Mouse (Mus musculus) T-helper 2 cell (primary cell): ENCODE data around the gene Gtf2e1.

Experiments
- in situ Hi-C: fragments of 300-600 bp; cut with MboI, MseI; formaldehyde crosslinking; loops from one replicate; pipeline ENCODE4 v1.15.1; 2025; ENCODE audit warnings: high pct_unique_total_duplicates

Gtf2e1 gene

DNA sequence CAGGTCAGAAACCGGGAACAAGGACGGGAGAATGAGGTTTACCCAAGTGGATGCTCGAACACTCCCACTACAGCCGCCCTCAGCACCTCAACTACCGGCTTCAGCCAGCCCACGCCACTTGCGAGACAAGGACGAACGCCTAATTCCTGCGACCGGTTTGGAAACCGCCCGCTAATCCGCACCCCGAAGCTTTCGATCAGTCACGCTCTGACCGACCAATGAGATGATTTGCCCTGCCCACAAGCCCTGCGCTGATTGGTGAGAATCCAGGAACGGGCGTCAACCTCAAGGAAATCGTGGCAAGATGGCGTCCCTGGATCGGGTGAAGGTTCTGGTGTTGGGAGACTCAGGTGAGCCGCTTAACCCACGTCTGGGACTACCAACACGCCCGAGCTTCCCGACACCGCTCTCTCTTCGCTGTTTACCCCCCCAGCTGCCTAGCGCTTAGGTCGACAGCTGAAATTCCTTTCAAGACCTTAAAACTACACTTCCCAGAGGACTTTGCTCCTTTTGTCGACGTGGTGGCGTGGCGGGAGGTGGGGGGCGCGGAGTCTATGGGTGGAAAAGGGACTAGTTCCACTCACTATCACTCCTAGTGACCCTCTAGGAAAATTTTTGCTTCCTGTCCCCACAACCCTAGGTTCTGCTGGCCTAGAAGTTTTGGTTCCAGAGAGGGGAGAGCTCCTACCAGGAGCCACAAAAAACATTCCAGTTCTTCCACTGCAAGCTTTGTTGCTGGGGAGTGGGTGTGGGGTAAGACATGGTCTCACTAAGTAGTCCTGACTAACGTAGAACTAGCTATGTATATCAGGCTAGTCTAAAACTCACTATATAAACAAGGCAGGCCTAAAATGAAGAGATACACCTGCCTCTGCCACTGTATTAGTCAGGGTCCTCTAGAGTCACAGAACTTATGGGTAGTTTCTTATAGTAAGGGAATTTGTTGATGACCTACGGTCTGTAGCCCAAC lies at the start of gene Gtf2e1, which contains the start of gene Rabl3:
Gene Gtf2e1, minus strand, starts transcription at position 179 of the 970 bp plus-strand sequence.
Gene Rabl3, plus strand, starts transcription at position 275 of the 970 bp plus-strand sequence.
- in situ Hi-C loops: loop anchor here (10.0 to 25.0 kb wide), 2 partner anchors 115 to 1453 kb away; partner anchors contain the start of gene Ndufb4

DNA sequence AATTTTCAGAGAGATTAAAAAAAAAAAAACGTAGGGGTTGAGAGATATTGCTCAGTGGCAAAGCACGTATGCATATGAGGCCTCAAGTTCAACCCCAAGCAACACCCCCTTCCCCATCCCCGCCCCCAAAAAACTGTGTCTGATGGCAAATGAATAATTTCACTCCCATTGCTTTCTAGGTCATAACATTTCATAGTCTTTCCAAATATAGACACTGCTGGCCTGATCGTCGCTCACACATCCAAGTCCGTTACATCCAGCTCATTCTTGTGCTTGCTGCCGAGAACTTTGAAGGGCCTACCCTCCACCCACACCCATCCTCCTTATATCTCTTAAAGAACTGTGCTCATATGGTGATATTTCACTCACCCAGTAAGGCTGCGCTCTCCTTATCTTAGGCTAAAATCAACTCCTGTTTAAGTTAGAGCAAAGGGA lies 45.6 kb upstream of the Gtf2e1 start:
- in situ Hi-C loops: loop anchor here (10.0 kb wide), 1 partner anchor 640 kb away; no protein-coding TSS in a partner anchor

DNA sequence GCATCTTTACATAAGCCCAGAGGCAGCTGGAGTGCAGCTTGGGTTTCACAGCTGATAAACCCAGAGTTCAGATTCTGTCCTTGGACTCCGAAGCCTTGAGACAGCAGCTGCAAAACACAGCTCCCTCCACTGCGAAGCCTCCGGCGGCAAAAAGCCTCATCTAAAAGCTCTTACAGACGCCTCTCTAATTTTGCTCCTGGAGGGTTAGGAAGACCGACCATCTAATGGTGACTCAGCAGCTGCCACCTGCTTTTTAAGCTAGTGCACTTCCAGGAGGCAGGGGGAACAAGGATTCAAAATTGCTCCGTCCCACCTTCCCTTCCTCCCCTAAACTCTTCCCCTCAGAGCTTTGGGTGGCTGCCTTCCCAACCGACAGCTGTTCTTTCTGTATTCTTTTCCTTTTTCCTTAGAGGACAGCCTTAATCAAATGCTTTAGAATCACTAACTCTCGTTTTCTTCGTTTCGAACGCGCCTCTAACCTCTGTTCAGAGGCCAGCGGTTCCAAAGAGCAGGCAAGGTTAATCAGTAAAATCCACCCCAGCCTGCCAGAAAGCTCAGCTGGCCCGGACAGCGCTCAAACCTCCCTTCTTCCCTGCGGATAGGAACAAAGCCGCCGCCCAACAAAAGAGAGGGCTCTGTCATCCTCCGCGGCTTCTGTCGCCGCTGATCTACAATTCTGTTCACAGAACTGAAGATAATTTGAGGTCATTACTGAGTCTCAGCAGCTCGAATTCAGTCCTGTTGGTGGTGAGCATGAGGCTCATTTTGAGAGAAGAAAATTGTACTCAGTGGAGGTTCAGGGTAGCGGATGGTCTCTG lies 44.8 kb upstream of the Gtf2e1 start:
- in situ Hi-C loops: loop anchor here (10.0 kb wide), 1 partner anchor 640 kb away; no protein-coding TSS in a partner anchor

DNA sequence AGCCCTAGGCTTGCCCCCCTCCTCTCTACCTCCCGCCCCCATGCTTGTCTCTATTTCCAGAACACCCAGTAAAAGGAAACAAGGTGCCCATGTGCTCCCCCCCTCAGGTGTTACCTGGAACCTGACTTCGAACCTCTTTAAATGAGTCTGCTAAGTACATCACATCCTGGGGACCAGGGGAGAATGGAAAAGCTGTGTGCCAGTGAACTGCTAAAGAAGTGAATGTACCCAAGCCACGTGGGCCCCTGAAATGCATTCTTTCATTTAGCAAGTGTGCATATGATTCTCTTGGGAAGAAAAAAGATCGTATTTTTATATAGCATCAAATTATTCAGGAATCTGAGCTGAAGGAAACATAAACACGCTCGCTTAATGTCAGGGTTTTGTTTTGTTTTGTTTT lies 44.2 kb upstream of the Gtf2e1 start:
- in situ Hi-C loops: loop anchor here (10.0 kb wide), 1 partner anchor 641 kb away; no protein-coding TSS in a partner anchor

DNA sequence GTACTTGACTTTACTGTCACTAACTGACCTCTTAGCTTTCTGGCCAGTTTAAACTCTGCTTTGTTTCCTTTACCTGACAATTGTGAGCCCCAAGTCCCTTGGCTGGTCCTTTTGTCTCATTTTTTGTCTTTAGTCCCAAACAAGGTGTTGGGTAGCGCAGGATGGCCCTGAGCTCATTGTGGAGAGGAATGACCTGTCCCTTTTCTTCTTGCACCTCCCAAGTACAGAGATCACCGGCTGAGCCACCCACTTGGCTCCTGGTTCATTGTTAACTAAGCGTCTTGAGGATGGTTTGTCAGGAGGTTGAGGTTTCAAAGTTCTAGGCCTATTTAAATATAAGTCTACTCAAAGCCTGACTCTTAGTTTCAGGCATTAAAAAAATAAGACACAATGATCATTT lies 43.7 kb upstream of the Gtf2e1 start:
- in situ Hi-C loops: loop anchor here (10.0 kb wide), 1 partner anchor 641 kb away; no protein-coding TSS in a partner anchor

DNA sequence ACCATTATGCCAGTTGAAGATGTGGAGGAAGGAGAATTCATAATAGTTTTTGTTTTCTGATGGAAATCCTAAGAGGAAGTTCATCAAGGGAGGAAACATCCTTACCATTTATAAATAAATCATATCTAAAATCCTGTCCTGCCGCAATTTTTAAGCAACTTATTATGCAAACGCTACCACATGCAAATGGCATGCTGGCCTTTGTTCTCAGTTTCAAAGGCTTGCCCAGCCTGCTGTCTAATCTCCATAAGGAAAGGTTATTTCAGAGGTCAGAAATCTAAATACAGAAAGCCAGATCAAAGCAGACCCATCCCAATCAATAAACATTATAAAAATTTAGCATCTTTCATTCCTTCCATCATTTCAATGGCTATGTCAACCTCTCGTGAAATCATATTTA lies 42.3 kb upstream of the Gtf2e1 start:
- in situ Hi-C loops: loop anchor here (10.0 kb wide), 1 partner anchor 643 kb away; no protein-coding TSS in a partner anchor

- in situ Hi-C loops: loop anchor here (10.0 kb wide), 1 partner anchor 644 kb away; no protein-coding TSS in a partner anchor
Observed at GRCm38 (mm10) chr16:37580651-37581050, 41.1 kb upstream of the Gtf2e1 start.

DNA sequence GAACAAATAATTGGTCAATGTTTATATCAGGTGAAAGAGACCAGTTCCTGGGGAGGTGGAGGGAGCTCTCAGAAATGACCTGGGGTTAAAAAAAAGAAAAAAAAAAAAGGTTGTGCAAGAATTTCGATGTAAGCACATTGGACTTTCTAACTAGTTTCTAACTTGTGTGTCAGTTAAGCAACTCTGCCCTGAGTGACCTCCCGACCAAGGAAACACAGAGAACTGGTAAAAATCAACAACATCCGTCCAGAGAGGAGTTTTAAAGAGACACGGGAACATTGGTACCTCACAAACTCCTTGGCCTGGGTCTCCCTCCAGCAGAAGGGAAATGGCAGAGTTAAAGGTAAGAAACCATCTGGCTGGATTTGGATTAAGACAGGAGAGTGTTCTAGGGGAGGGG lies 40.4 kb upstream of the Gtf2e1 start, which contains the start of gene Hgd:
Gene Hgd, plus strand, starts transcription at position 160 of the 400 bp plus-strand sequence.
- in situ Hi-C loops: loop anchor here (10.0 kb wide), 1 partner anchor 645 kb away; no protein-coding TSS in a partner anchor

- in situ Hi-C loops: no loop called here
Observed at GRCm38 (mm10) chr16:37579591-37579990, 40.0 kb upstream of the Gtf2e1 start.

DNA sequence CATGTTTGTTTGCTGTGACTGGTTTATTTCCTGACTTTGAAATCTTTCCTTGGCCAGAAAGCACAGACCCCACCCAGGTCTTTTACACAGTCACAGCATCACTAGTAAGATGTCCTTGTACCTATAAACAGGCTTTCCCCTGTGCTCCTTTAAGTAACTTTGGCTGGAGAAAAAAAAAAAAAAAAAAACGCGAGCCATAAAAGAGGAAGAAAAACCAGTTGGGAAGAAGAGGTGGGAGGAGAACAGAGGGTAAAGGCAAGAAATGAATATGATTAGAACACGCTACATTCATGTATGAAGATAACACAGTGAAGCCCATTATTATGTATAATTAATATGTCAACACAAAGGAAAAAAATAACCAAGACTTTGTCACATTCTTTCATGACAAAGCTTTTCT lies 35.7 kb upstream of the Gtf2e1 start:
- in situ Hi-C loops: no loop called here

GRCm38 (mm10) chr16:37573061-37573460 lies 33.5 kb upstream of the Gtf2e1 start:
- in situ Hi-C loops: no loop called here

DNA sequence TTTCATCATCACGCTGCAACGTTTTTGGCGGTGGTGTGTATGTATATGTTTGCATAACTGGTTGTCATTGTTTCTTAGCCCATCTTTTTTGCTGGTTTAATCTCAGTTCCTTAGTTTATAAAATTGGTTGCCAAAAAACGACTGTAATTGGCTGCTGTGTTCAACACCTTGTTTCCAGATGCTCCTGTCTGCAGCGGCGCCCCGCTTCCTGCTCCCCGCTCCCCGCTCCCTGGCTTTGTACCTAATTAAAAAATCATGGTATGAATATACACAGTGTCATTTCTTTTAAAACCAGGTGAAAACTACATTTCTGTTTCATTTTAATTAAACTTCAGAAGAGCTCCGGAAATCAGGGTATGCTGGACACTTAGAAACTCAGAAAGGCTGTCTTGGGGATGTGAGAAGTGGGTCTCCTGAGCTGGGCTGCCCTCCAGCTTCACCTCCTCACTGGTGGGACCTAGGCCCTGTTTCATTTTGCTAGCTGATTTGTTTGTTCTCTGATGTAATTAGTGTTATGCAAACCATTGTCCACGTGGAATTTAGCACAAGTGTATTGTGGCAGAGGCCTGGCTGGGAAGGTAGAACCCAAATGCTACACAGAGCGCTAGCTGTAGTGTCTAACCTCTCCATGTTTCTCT lies 32.6 kb upstream of the Gtf2e1 start:
- in situ Hi-C loops: no loop called here

DNA sequence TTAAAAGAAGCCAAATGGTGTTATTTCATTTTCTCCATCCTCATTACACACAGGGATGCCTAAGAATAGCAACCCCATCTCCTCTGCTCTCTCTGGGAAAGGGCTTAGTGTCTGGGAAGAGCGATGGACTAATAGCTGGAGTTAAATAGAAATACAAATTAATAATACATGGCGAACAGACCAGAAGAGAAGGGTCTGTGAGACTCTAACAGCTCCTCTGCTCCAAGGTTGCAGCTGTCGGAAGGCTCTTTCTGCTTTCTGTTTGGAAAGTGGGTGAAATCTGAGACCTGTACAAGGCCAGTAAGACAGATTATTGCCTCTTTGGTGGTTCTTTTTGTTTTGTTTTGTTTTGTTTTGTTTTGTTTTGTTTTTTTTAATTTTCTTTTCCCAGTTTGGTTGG lies 32.0 kb upstream of the Gtf2e1 start:
- in situ Hi-C loops: no loop called here

DNA sequence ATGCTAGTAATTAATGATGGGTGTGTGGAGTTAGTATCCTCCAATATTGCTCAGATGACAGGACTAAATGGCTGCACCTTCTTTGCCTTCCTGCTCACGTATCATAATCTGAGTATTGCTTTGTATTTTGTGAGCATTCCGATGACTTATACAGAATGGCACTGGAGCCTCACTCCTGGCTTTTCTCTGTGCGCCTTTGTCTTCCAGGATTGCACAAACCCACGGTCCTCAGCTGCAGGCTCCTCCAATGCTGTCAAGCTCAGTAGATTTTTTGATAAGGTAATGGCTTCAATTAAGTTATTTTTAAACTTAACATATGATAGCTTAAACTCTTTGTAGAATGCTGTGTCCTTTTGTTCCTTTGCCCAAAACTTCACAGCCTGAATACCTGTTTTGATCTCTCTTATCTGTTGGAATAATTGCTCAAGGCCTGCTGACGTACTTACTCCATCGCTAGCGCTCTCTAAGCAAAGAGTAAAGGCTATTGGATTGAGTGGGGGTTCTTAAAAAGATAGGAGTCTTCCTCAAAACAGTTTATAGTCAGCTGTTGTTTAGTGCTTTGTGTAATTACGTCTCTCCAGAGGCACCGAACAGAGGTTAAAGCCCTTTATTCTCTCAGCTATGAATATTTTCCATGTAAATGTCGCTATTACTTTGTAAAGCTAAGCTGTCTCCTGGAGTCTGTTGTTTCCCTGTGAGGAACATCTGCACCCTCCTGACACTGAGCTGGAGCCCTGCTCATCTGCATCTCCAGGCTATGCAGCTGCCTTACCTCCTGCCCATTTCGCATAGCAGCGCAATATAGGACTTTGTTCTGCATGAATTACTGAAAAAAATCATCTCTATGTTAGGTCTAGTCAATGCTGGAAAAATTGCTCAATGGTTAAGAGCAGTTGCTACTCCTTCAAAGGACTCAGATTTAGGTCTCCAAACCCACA lies 27.8 kb upstream of the Gtf2e1 start:
- in situ Hi-C loops: no loop called here

DNA sequence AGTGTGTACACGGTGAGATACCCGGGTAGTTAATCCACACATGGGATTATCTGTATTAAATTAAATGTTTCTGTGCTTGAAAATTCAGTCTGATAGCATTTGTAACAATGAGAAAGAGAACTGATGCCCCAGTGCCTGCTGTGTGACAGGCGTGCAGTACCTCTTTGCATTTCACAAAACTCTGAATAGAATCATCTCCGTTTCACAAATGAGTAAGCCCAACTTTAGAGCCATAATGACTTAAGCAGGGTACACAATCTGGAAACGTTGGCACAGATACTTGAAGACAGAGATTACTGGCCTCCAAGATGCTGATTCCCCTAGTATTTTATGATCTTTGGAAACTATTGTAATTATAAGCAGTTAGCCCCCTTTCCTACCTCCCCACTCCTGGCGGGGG lies 26.5 kb upstream of the Gtf2e1 start:
- in situ Hi-C loops: no loop called here

GRCm38 (mm10) chr16:37565117-37565516 lies 25.5 kb upstream of the Gtf2e1 start:
- in situ Hi-C loops: no loop called here

DNA sequence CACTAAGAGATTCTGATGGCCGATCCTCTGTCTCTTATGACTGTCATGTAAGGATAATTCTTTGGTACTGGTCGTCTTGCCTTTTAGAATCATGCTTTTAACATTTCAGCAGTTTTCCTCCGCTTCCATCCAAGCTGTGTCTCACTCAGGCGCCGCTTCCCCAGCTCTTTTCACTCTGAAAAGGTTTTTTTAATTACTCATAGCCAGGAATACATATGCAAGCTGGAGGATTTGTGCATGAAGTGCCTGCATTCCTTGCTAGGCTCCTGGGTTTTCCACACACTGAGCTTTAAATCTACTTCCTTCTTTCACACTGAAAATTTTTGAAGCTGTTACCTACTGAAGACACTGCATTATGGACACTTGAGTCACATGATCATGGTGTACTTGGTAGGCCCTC lies 23.4 kb upstream of the Gtf2e1 start:
- in situ Hi-C loops: loop anchor here (5.0 kb wide), 1 partner anchor 84 kb away; no protein-coding TSS in a partner anchor

DNA sequence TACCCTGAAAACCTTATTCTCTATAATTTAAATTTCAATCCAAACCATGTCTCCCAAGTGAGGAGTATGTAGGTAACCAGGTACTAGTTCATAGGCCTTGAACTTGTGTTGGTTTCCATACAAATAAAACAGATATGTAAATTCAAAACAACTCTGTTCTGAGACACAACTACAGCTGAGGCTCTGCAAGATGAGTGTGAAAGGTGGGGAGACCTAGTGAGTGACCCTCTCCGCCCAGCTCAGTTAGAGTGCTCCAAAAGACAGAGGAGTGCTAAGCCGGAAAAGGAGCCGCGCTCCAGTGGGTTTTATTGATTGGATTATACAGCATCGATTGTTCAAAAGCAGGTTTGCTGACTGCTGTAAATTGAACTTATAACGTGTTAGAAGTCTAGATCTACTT lies 22.8 kb upstream of the Gtf2e1 start:
- in situ Hi-C loops: loop anchor here (5.0 kb wide), 1 partner anchor 85 kb away; no protein-coding TSS in a partner anchor

DNA sequence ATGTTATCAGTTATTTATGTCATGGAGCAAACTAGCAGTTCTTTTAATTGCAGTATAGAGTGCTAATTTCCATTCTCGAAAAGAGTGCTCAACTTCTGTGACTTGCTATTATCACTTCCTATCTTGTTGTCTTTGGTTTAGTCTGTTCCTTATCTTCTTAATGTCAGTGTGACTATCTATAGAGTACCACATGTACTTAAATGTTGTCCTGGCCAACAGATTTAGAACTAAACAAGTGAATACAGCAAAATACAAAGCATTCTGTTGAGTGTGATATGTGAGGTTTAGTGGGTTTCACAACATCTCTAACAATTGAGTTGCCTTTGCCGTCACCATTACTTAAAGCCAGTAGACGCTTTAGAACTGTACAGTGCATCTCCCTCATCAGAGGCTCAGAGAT lies 13.2 kb upstream of the Gtf2e1 start:
- in situ Hi-C loops: no loop called here

DNA sequence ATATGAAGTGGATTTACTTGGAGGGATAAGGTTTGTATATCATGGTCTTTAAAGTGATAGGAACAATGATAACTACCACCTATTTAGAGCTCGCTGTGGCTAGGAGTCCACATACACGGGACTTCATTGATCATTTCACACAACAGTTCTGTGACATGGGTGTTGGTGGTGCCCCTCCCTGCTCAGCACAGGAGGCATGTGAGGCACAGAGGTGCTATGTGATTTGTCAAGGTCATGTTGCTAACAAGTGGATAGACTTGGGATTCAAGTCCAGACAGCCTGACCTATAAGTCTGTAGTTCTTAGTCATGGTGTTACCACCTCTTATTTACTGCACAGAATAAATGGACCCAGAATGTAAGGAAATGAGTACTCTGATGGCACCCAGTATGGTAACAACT lies 11.4 kb upstream of the Gtf2e1 start:
- in situ Hi-C loops: no loop called here
